Mouse (Mus musculus) kidney, postnatal 14 days (tissue): ENCODE measurements around the gene Bex3.
"Not testable (repeated sequence)": the region's sequence is repeated elsewhere in the genome, so short reads cannot be mapped to it uniquely, and the experiment has no call there.

Experiments
- DNase-seq: peaks from one replicate; pipeline ENCODE4 v3.0.0; 2022; ENCODE audit warnings: mixed read lengths

The Bex3 gene

GRCm38 (mm10) chrX:136269743-136270392, at the start of gene Bex3:
TSS of gene Bex3 (plus strand) at chrX:136270253.
- DNase-seq = peak; percentile 64

GRCm38 (mm10) chrX:136223714-136224113, 46.3 kb upstream of the Bex3 start:
- DNase-seq = no peak

- peak; percentile 39 for DNase-seq
Observed at GRCm38 (mm10) chrX:136227768-136228167, 42.3 kb upstream of the Bex3 start.

GRCm38 (mm10) chrX:136238118-136238517, 31.9 kb upstream of the Bex3 start:
- DNase-seq = peak; percentile 47

- DNase-seq = no peak
Observed at GRCm38 (mm10) chrX:136243181-136243580, 26.9 kb upstream of the Bex3 start.

- peak; percentile 85 for DNase-seq
Observed at GRCm38 (mm10) chrX:136244574-136245229, 25.4 kb upstream of the Bex3 start, which contains the start of gene Tceal9. TSS of gene Tceal9 (plus strand) at chrX:136245079.

GRCm38 (mm10) chrX:136245521-136246071, 24.5 kb upstream of the Bex3 start:
- DNase-seq = peak; percentile 40

- DNase-seq = no peak
Observed at GRCm38 (mm10) chrX:136248811-136249210, 21.2 kb upstream of the Bex3 start.

- no peak for DNase-seq
Observed at GRCm38 (mm10) chrX:136249671-136250070, 20.4 kb upstream of the Bex3 start.

GRCm38 (mm10) chrX:136252023-136252729, 17.9 kb upstream of the Bex3 start:
- no peak for DNase-seq

GRCm38 (mm10) chrX:136267720-136268119, 2.3 kb upstream of the Bex3 start:
- DNase-seq = no peak

- DNase-seq = no peak
Observed at GRCm38 (mm10) chrX:136268173-136268572, 1.9 kb upstream of the Bex3 start.

GRCm38 (mm10) chrX:136270393-136271111, 499 bp downstream of the Bex3 start:
- DNase-seq = not testable (repeated sequence)

GRCm38 (mm10) chrX:136274542-136274941, 4.5 kb downstream of the Bex3 start:
- DNase-seq = no peak

- no peak for DNase-seq
Observed at GRCm38 (mm10) chrX:136275386-136275785, 5.3 kb downstream of the Bex3 start.

- DNase-seq = no peak
Observed at GRCm38 (mm10) chrX:136277577-136277976, 7.5 kb downstream of the Bex3 start.

- DNase-seq = no peak
Observed at GRCm38 (mm10) chrX:136278401-136278800, 8.3 kb downstream of the Bex3 start.

GRCm38 (mm10) chrX:136279410-136279809, 9.4 kb downstream of the Bex3 start:
- DNase-seq = no peak

GRCm38 (mm10) chrX:136290817-136291281, 20.8 kb downstream of the Bex3 start:
- DNase-seq = no peak

GRCm38 (mm10) chrX:136304295-136304694, 34.2 kb downstream of the Bex3 start:
- DNase-seq = peak; percentile 22

- DNase-seq = no peak
Observed at GRCm38 (mm10) chrX:136306196-136306595, 36.1 kb downstream of the Bex3 start.

- peak; percentile 8 for DNase-seq
Observed at GRCm38 (mm10) chrX:136313303-136313702, 43.2 kb downstream of the Bex3 start.
